Mouse (Mus musculus): Measurements from ENCODE around the gene Ndufa1.
"Not testable (repeated sequence)": the region's sequence is repeated elsewhere in the genome, so short reads cannot be mapped to it uniquely, and the experiment has no call there.

Gene Ndufa1

GRCm38 (mm10) chrX:37191105-37191743 lies at the start of gene Ndufa1, which contains the start of gene Rnf113a1:
Gene Ndufa1 (minus strand): TSS chrX:37191163.
Gene Rnf113a1 (plus strand): TSS chrX:37191245.
- peak; percentile 70 to 78 for DNase-seq (ENCODE audit: low spot score in 2 of 2)

DNA sequence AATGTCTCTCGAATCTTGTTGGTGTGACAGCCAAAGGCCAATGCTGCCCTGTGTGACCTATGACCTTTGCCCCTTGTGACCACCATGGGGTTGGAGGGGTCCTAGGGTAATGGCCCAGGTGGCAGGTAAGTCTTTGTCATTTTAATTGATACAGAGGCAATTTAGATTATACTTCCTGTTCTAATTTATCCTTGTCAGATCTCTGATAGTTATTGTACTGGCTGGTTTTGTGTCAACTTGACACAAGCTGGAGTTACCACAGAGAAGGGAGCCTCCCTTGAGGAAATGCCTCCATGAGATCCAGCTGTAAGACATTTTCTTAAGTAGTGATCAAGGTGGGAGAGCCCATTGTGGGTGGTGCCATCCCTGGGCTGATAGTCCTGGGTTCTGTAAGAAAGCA lies 31.2 kb upstream of the Ndufa1 start, which contains the start of gene Rhox1:
TSS of gene Rhox1 (minus strand) at position 101 of the 400 bp plus-strand sequence.
- DNase-seq (ENCODE audit: low spot score in 2 of 2), result not testable (repeated sequence)

DNA sequence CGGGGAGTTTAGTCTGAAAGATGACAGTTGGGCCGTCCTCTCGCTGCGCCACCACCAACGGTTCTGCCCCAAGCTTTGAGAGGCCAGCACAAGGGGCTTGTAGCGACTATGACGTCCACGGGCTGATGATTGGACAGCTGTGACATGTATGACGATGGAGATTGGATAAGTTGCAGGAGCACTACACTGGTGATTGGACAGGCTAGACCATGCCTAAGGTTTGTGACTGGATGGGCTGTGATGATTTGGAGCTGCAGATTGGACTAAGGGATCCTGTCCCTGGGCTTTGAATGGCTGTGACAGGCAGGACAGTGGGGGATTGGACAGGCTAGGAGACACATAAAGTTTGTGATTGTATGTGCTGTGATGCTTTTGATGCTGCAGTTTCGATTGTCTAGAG lies 20.0 kb upstream of the Ndufa1 start, which contains the start of gene Gm9:
TSS of gene Gm9 (minus strand) at position 101 of the 400 bp plus-strand sequence.
- DNase-seq (ENCODE audit: low spot score in 2 of 2), result no peak

GRCm38 (mm10) chrX:37198676-37199075 lies 7.7 kb upstream of the Ndufa1 start:
- no peak for DNase-seq (ENCODE audit: low spot score in 2 of 2)

- no peak for DNase-seq (ENCODE audit: low spot score in 2 of 2)
Measured at GRCm38 (mm10) chrX:37191744-37192379, 899 bp upstream of the Ndufa1 start.

GRCm38 (mm10) chrX:37190755-37191104 lies 233 bp downstream of the Ndufa1 start:
- no peak for DNase-seq (ENCODE audit: low spot score in 2 of 2)

DNA sequence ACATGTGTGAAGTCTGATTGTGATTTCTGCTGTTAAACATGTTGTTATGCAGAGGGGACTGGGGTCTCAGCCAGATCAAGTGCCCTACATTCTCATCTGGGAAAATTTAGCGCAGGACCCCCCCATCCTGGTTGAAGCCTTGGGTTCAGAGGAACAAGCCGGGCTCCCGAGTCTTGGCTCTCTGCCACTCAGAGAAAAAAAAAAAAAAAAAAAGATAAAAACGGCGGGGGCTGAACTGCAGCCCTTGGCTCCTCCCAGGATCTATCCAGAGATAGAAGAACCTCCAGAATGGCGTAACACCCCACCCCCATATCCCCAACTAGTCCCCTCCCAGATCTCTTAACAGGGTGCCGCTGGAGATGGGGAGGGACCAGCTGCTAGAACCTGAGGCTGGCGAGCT lies 6.6 kb downstream of the Ndufa1 start:
- DNase-seq (ENCODE audit: low spot score in 2 of 2), result not testable (repeated sequence)

DNA sequence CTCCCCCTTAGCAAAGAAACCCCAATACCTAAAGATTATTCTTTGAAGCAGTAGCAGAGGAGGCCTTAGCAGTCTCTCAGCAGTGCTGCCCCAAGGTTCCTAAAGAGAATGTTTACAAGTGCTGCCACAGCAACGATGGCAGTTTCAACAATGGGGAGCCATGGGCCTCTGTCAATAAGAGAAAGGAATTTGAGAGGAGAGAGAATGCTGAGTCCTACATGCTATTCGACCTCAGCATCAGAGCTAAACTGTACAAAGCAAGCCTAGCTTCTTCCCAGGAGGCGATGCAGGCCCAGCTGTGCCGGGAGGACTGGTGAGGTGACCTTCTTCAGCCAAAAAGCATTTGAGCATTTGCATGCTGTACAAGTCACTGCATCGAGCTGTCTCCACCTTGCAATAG lies 22.2 kb downstream of the Ndufa1 start, which contains the start of gene Akap14:
TSS of gene Akap14 (minus strand) at position 101 of the 400 bp plus-strand sequence.
- no peak for DNase-seq (ENCODE audit: low spot score in 2 of 2)

- peak; percentile 1 to 24 for DNase-seq (ENCODE audit: low spot score in 2 of 2)
Measured at GRCm38 (mm10) chrX:37167085-37167484, 23.9 kb downstream of the Ndufa1 start.

- DNase-seq (ENCODE audit: low spot score in 2 of 2), result no peak
Measured at GRCm38 (mm10) chrX:37163115-37163514, 27.8 kb downstream of the Ndufa1 start.

- no peak for DNase-seq (ENCODE audit: low spot score in 2 of 2)
Measured at GRCm38 (mm10) chrX:37161169-37161568, 29.8 kb downstream of the Ndufa1 start.

DNA sequence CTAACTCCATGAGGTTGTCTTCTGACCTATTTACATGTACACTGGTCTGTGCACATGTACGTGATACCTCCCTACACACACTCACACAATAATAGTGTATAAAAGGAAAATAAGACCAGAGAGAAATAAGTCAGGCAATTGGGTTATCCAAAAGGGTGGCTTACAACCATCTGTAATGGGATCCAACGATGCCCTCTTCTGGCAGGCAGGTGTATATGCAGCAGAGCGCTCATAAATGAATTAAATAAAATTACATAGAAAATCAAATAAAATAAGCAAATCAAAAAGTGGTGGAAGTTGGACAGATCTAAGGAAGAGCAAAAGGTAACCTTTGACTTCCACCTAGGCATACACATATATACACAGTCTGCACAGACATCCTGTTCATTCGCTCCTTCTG lies 33.1 kb downstream of the Ndufa1 start:
- DNase-seq (ENCODE audit: low spot score in 2 of 2), result no peak

DNA sequence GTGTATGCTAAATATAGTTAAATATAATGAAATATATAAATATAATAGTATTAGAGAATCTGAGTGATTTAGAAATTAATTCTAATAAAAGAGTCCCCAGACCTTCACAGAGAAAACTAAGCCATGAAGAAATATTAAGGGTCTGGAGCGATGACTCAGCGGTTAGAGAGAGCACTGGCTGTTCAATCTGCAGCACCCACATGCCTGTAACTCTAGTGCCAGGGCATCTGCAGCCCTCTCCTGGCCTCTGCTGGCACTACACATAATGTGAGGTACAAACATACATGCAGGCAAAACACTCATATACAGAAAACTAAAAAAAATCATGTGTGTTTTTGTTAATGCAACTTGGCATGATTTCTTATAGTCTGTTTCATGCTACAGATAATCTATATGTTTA lies 46.0 kb downstream of the Ndufa1 start:
- DNase-seq (ENCODE audit: low spot score in 2 of 2), result no peak

- DNase-seq (ENCODE audit: low spot score in 2 of 2), result not testable (repeated sequence)
Measured at GRCm38 (mm10) chrX:37144498-37144897, 46.5 kb downstream of the Ndufa1 start.

GRCm38 (mm10) chrX:37141732-37142131 lies 49.2 kb downstream of the Ndufa1 start:
- DNase-seq (ENCODE audit: low spot score in 2 of 2), result no peak
